ENCODE assay signal across 9 mouse cellular contexts in the genomic region with DNA sequence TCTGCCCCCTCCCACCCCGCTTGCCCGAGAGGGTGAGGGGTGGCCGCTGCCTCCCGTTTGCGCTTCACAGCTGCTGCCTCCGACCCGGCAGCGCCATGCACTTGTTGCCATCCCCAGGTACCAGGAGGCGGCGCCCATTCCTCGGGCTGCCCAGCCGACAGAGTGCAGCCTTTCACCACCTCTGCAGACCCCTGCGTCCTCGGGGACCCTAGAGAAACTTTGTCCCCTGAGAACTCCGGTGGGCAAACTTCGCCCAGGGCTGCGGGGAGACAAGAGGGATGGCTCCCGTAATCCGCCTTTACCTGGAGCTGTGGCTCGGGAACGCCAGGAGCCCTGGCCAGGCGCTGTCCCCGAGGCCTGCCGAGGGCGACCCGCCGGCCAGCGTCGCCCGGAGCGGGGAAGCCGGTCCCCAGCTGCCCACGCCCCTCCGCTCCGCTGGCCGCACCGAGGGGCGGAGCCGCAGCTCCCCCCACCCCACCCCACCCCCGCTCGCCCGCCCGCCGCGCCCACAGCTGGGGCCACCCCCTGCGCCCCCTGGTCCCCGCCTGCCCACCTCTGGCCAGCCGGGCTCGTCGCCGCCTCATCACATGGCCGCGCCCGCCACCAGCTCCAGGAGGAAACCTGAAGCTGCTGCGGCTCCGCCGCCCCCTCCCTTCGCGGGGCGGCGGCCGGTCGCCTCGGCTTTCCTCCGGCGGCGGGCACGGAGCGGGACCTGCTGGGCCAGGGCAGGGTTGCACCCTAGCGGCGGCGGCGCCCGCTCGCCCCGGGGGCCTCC. TPM values are rescaled to one million over a fixed set of nuclear protein-coding genes. Genes with fewer than 3 reads are reported as not detected.
DNase-seq lines count a peak whose midpoint lies in the region; ATAC-seq lines count a peak whose summit lies in the region.
"Had no signal": no experiment of that assay in that cellular context is flagged by ENCODE, and none has a peak within 500 bp of the region (broad histone marks: within the 10 kb centered on the region; RNA-seq: fewer than 3 reads in every experiment).

A gene (minus strand): TSS at position 669 of the 775 bp plus-strand sequence.

- ATAC-seq in forebrain, embryonic 11.5 days (replicated peaks; ENCODE audit: low FRiP score) = peak; percentile 88
- ATAC-seq in heart, embryonic 16.5 days (replicated peaks; ENCODE audit: extremely low read depth, insufficient read depth, low FRiP score) = peak; percentile 90
- ATAC-seq in liver, embryonic 15.5 days (ENCODE audit: insufficient read depth) = peak; percentile 76
- ATAC-seq in neural tube, embryonic 13.5 days (ENCODE audit: low read depth) = peak; percentile 84

- H3K27me3 ChIP-seq in forebrain, embryonic 11.5 days (ENCODE audit: control insufficient read depth, insufficient read depth, low read length) = peaks cover 5% of the 10 kb centered on the region
- H3K27me3 ChIP-seq in heart, embryonic 16.5 days (ENCODE audit: control insufficient read depth, insufficient read depth, low read length) = no peaks in the 10 kb centered on the region; the same call in 1 of the 2 replicates
- H3K27me3 ChIP-seq in liver, embryonic 15.5 days = peaks cover 57% of the 10 kb centered on the region
- peaks cover 8% of the 10 kb centered on the region for H3K27me3 ChIP-seq in neural tube, embryonic 13.5 days

- peaks cover 6% of the 10 kb centered on the region; the same call in 1 of the 2 replicates for H3K4me1 ChIP-seq in forebrain, embryonic 11.5 days (replicated peaks; ENCODE audit: control insufficient read depth, insufficient read depth, low read length)
- peaks cover 12% of the 10 kb centered on the region for H3K4me1 ChIP-seq in heart, embryonic 16.5 days (ENCODE audit: control insufficient read depth, insufficient read depth, low read length)
- H3K4me1 ChIP-seq in liver, embryonic 15.5 days (replicated peaks) = peaks cover 15% of the 10 kb centered on the region; the same call in 1 of the 2 replicates
- peaks cover 16% of the 10 kb centered on the region for H3K4me1 ChIP-seq in neural tube, embryonic 13.5 days (replicated peaks)

- no peak within 1 kb of the TSS for H3K27ac ChIP-seq in forebrain, embryonic 11.5 days (ENCODE audit: low read depth, low read length)
- H3K27ac ChIP-seq in heart, embryonic 16.5 days (ENCODE audit: low read length) = peak within 1 kb of the TSS; percentile 63
- no peak within 1 kb of the TSS for H3K27ac ChIP-seq in liver, embryonic 15.5 days (replicated peaks)
- H3K27ac ChIP-seq in neural tube, embryonic 13.5 days (replicated peaks) = peak within 1 kb of the TSS; percentile 70

- WGBS in forebrain, embryonic 11.5 days = under 1% methylated on average over 42 of the region's 76 CpGs
- WGBS in heart, embryonic 16.5 days = under 1% methylated on average over 63 of the region's 76 CpGs
- WGBS in liver, embryonic 15.5 days (ENCODE audit: insufficient replicate concordance) = 2% methylated on average over 59 of the region's 76 CpGs
- under 1% methylated on average over 68 of the region's 76 CpGs for WGBS in neural tube, embryonic 13.5 days

- no peaks in the 10 kb centered on the region for H3K9me3 ChIP-seq in forebrain, embryonic 11.5 days (ENCODE audit: control insufficient read depth, low read length)
- H3K9me3 ChIP-seq in heart, embryonic 16.5 days (replicated peaks; ENCODE audit: control insufficient read depth, low read length) = peaks cover 4% of the 10 kb centered on the region; the same call in 1 of the 2 replicates
- H3K9me3 ChIP-seq in liver, embryonic 15.5 days (replicated peaks) = no peaks in the 10 kb centered on the region
- H3K9me3 ChIP-seq in neural tube, embryonic 13.5 days = no peaks in the 10 kb centered on the region
- H3K9me3 ChIP-seq: G1E had no signal

- peak within 1 kb of the TSS; percentile 92 for H3K4me2 ChIP-seq in forebrain, embryonic 11.5 days (ENCODE audit: low read depth, low read length, severe bottlenecking)
- peak within 1 kb of the TSS; percentile 95 for H3K4me2 ChIP-seq in heart, embryonic 16.5 days (ENCODE audit: low read depth, low read length)
- H3K4me2 ChIP-seq in liver, embryonic 15.5 days = peak within 1 kb of the TSS; percentile 88
- peak within 1 kb of the TSS; percentile 97 for H3K4me2 ChIP-seq in neural tube, embryonic 13.5 days

- H3K36me3 ChIP-seq in forebrain, embryonic 11.5 days (ENCODE audit: control insufficient read depth, insufficient read depth, low read length) = no peaks in the 10 kb centered on the region
- no peaks in the 10 kb centered on the region for H3K36me3 ChIP-seq in heart, embryonic 16.5 days (ENCODE audit: control insufficient read depth, insufficient read depth)
- H3K36me3 ChIP-seq in liver, embryonic 15.5 days (replicated peaks) = no peaks in the 10 kb centered on the region
- H3K36me3 ChIP-seq in neural tube, embryonic 13.5 days = no peaks in the 10 kb centered on the region
- H3K36me3 ChIP-seq: G1E had no signal

- DNase-seq in 3134 (ENCODE audit: extremely low read depth, insufficient read length, low spot score) = peak; percentile 74
- peak; percentile 68 for DNase-seq in brain, adult 2 months (ENCODE audit: low read depth, low spot score)
- peak; percentile 89 for DNase-seq in forebrain, embryonic 11.5 days (ENCODE audit: low spot score)
- DNase-seq in kidney, postnatal 25 days = peak; percentile 76 to 87
- peak; percentile 73 for DNase-seq in testis, postnatal 10 days (ENCODE audit: low spot score)

- H3K4me3 ChIP-seq in forebrain, embryonic 11.5 days (ENCODE audit: low read depth, low read length) = peak within 1 kb of the TSS; percentile 65
- H3K4me3 ChIP-seq in heart, embryonic 16.5 days (ENCODE audit: low read length) = peak within 1 kb of the TSS; percentile 76
- H3K4me3 ChIP-seq in liver, embryonic 15.5 days (replicated peaks) = peak within 1 kb of the TSS; percentile 57
- H3K4me3 ChIP-seq in neural tube, embryonic 13.5 days = peak within 1 kb of the TSS; percentile 62

- peak within 1 kb of the TSS; percentile 70 for H3K9ac ChIP-seq in forebrain, embryonic 11.5 days (ENCODE audit: low read length)
- peak within 1 kb of the TSS; percentile 76 for H3K9ac ChIP-seq in heart, embryonic 16.5 days (ENCODE audit: low read length)
- H3K9ac ChIP-seq in liver, embryonic 15.5 days = peak within 1 kb of the TSS; percentile 37; the same call in 1 of the 2 replicates
- H3K9ac ChIP-seq in neural tube, embryonic 13.5 days = peak within 1 kb of the TSS; percentile 79

RNA-seq across cellular contexts. Expression of the gene that starts here (rescaled TPM):
- 6.3 and 8.0 TPM in 2 replicates for polyA plus RNA-seq in forebrain, embryonic 11.5 days (2014; fragmentation: Nextera tagmentation; extraction: Ambion mirVana)
- polyA plus RNA-seq in heart, embryonic 16.5 days (2015; fragmentation: Nextera tagmentation; extraction: Ambion mirVana) = 10.3 and 13.6 TPM in 2 replicates
- polyA plus RNA-seq in liver, embryonic 15.5 days (2015; fragmentation: Nextera tagmentation; extraction: Ambion mirVana) = 0.60 and 1.1 TPM in 2 replicates
- polyA plus RNA-seq in neural tube, embryonic 13.5 days (2015; fragmentation: Nextera tagmentation; extraction: Ambion mirVana) = 19.1 and 19.9 TPM in 2 replicates
- polyA plus RNA-seq: G1E had no signal

Comparison
In these comparisons a context has a peak if more than half of its experiments do, and no peak if none do; other contexts are left out.
1. H3K27ac ChIP-seq: peak in heart, embryonic 16.5 days (single experiment) and neural tube, embryonic 13.5 days (single experiment); none in forebrain, embryonic 11.5 days (single experiment) and liver, embryonic 15.5 days (single experiment).
2. Peak in every context shown above with its lines, with median percentiles within 50 percentile points of each other: DNase-seq, ATAC-seq, H3K4me2 ChIP-seq, H3K4me3 ChIP-seq and H3K9ac ChIP-seq.